Comparison of ENCODE assay signal across 9 mouse cellular contexts in the genomic region with DNA sequence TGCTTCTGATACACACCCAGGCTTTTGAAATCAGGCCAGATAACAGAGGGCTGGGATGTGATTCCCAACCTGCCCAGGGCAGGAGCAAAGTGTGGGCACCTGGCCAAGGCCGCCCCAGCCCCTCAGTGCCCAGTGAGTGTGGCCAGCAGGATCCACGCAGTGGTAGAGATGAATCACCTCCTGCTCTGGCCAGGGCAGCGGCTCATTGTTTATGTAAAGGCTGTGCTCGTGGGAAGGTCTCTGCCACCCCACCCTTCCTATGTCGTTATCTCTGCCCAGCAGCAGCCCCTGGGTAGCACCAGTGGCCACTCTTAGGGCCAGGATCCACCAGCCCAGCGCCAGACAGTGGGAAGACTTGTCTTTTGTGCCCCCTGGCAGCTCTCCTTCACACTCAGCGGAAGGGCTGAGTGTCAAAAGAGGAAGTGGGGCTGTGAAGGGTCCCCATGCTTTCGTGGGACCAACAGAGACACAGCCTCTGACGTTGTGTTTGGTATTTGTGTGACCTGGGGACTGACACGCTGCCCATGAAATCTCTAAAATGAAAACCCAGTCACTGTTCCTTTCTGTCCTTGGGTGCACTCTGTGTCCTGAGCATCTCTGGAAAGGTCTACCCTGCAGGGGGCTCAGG. TPM values are rescaled to one million over a fixed set of nuclear protein-coding genes. Genes with fewer than 3 reads are reported as not detected.
A peak's percentile ranks its signal among the peaks of the same experiment; 100 is the strongest.
DNase-seq lines count a peak whose midpoint lies in the region; ATAC-seq and TF ChIP-seq lines count a peak whose summit lies in the region.
"Had no signal": no experiment of that assay in that cellular context is flagged by ENCODE, and none has a peak within 500 bp of the region (broad histone marks: within the 10 kb centered on the region; RNA-seq: fewer than 3 reads in every experiment).

No protein-coding gene starts in this region.

- no peak overlapping the region for H3K4me3 ChIP-seq in G1E (ENCODE audit: low read depth, low read length)
- no peak overlapping the region for H3K4me3 ChIP-seq in heart, embryonic 12.5 days
- no peak overlapping the region for H3K4me3 ChIP-seq in lung, postnatal 0 days (ENCODE audit: low read depth, low read length)
- no peak overlapping the region for H3K4me3 ChIP-seq in left cerebral cortex, adult 2 months
- H3K4me3 ChIP-seq: forebrain, embryonic 12.5 days had no signal

- in situ Hi-C loops in Patski (cut with MboI; ENCODE audit: low pct_unique_long_range_greater_than_20kb): no loop called here

- H3K27me3 ChIP-seq in G1E (ENCODE audit: insufficient read depth, low read length): peaks cover 12% of the 10 kb centered on the region
- no peaks in the 10 kb centered on the region for H3K27me3 ChIP-seq in Patski
- H3K27me3 ChIP-seq in heart, embryonic 12.5 days (replicated peaks): no peaks in the 10 kb centered on the region
- H3K27me3 ChIP-seq in lung, postnatal 0 days (replicated peaks; ENCODE audit: insufficient read depth, low read length): no peaks in the 10 kb centered on the region
- H3K27me3 ChIP-seq: forebrain, embryonic 12.5 days had no signal

- peak; percentile 97 for TF ChIP-seq EP300 in lung, postnatal 0 days (IDR thresholded peaks at IDR 0.05)

- H3K4me1 ChIP-seq in G1E (ENCODE audit: insufficient read depth, low read depth, low read length): peaks cover 33% of the 10 kb centered on the region
- H3K4me1 ChIP-seq in heart, embryonic 12.5 days (replicated peaks): peaks cover 14% of the 10 kb centered on the region
- H3K4me1 ChIP-seq in lung, postnatal 0 days (ENCODE audit: insufficient read depth, low read depth, low read length): peaks cover 3% of the 10 kb centered on the region; the same call in 1 of the 2 replicates
- H3K4me1 ChIP-seq: forebrain, embryonic 12.5 days had no signal

- TF ChIP-seq CTCF in G1E (IDR thresholded peaks at IDR 0.05; ENCODE audit: low read depth, low read length): no peak
- TF ChIP-seq CTCF in Patski (IDR thresholded peaks at IDR 0.05): no peak
- TF ChIP-seq CTCF in lung, postnatal 0 days (IDR thresholded peaks at IDR 0.05): no peak
- no peak for TF ChIP-seq CTCF in left cerebral cortex, adult 2 months (IDR thresholded peaks at IDR 0.05)

- no peaks in the 10 kb centered on the region for H3K9me3 ChIP-seq in G1E (replicated peaks)
- H3K9me3 ChIP-seq in heart, embryonic 12.5 days (replicated peaks): peaks cover 7% of the 10 kb centered on the region; the same call in 1 of the 2 replicates
- no peaks in the 10 kb centered on the region for H3K9me3 ChIP-seq in lung, postnatal 0 days (ENCODE audit: low read length)
- H3K9me3 ChIP-seq: forebrain, embryonic 12.5 days had no signal

- ATAC-seq in G1E (ENCODE audit: extremely low read depth, insufficient number of reproducible peaks, low FRiP score, poor library complexity, severe bottlenecking): 0 out of 2 replicates have a peak, but pooled peaks have one; percentile 4
- peak; percentile 59 for ATAC-seq in Patski
- peak; percentile 80 for ATAC-seq in heart, embryonic 12.5 days (ENCODE audit: insufficient number of reproducible peaks, low FRiP score)
- ATAC-seq in lung, postnatal 0 days: peak; percentile 95
- no peak for ATAC-seq in frontal cortex, adult (ENCODE audit: low TSS enrichment)

- H3K27ac ChIP-seq in heart, embryonic 12.5 days (ENCODE audit: poor library complexity, severe bottlenecking): peak overlapping the region; percentile 67; the same call in 1 of the 2 replicates
- no peak overlapping the region for H3K27ac ChIP-seq in lung, postnatal 0 days (ENCODE audit: low read length)
- no peak overlapping the region for H3K27ac ChIP-seq in left cerebral cortex, adult 2 months
- H3K27ac ChIP-seq: forebrain, embryonic 12.5 days had no signal

- CTCF ChIA-PET in Patski (lab: Charles Lee): no interaction called here

- 71% methylated on average over 10 of the region's 10 CpGs for WGBS in heart, embryonic 12.5 days
- 56% methylated on average over 10 of the region's 10 CpGs for WGBS in lung, postnatal 0 days

- H3K36me3 ChIP-seq in G1E (replicated peaks): peaks cover 70% of the 10 kb centered on the region
- peaks cover 71% of the 10 kb centered on the region for H3K36me3 ChIP-seq in heart, embryonic 12.5 days
- H3K36me3 ChIP-seq in lung, postnatal 0 days (ENCODE audit: insufficient read depth, low read length): peaks cover 30% of the 10 kb centered on the region

- POLR2A ChIA-PET in Patski (lab: Charles Lee): interaction anchor here (0.7 kb wide), 1 partner anchor 258 kb away, joined by 3 read pairs; no protein-coding TSS in a partner anchor

- intact Hi-C loops in left cerebral cortex, adult 2 months (cut with DNase I): no loop called here

- no peak overlapping the region for H3K9ac ChIP-seq in heart, embryonic 12.5 days
- no peak overlapping the region for H3K9ac ChIP-seq in lung, postnatal 0 days (replicated peaks; ENCODE audit: low read depth)
- H3K9ac ChIP-seq: forebrain, embryonic 12.5 days had no signal

- DNase-seq in G1E (ENCODE audit: low spot score) (peak; percentile 43), Patski (ENCODE audit: low read depth, low spot score) (peak; percentile 73)
- DNase-seq in lung, postnatal 0 days (ENCODE audit: low spot score): peak; percentile 78
- DNase-seq in cerebellum, postnatal 4 days (ENCODE audit: low spot score in 2 of 2): no peak
- DNase-seq in left cerebral cortex, adult 2 months (ENCODE audit: extremely low spot score in 1 of 2, low spot score in 2 of 2): no peak

- no peak overlapping the region for H3K4me2 ChIP-seq in heart, embryonic 12.5 days
- no peak overlapping the region for H3K4me2 ChIP-seq in lung, postnatal 0 days (replicated peaks; ENCODE audit: low read depth, low read length)
- H3K4me2 ChIP-seq: forebrain, embryonic 12.5 days had no signal

RNA-seq across cellular contexts. Expression of a gene that starts 9.4 kb away (rescaled TPM):
- total RNA-seq in G1E (2014; fragmentation: Nextera tagmentation): not detected in 2 replicates
- total RNA-seq in G1E (2017): 0.05 and 0.06 TPM in 2 replicates
- polyA plus RNA-seq in G1E (2012): 0.13 and 0.17 TPM in 2 replicates
- polyA plus RNA-seq in Patski (2021): 0.06 TPM
- polyA plus RNA-seq in heart, embryonic 12.5 days (2016; fragmentation: Nextera tagmentation; extraction: Ambion mirVana): 2.0 and 2.7 TPM in 2 replicates
- polyA plus RNA-seq in lung, postnatal 0 days (2015; fragmentation: Nextera tagmentation; extraction: Ambion mirVana): 3.8 and 4.2 TPM in 2 replicates
- 1 to 10 TPM; 5.1 to 5.7 TPM for total RNA-seq in left cerebral cortex, adult 2 months (2021)

RNA-seq across cellular contexts. Expression of a gene that starts 31.8 kb away (rescaled TPM):
- total RNA-seq in G1E (2014; fragmentation: Nextera tagmentation): 17.4 and 24.9 TPM in 2 replicates
- 16.0 and 23.6 TPM in 2 replicates for total RNA-seq in G1E (2017)
- 17.3 and 17.4 TPM in 2 replicates for polyA plus RNA-seq in G1E (2012)
- 20.9 TPM for polyA plus RNA-seq in Patski (2021)
- 13.8 and 17.3 TPM in 2 replicates for polyA plus RNA-seq in heart, embryonic 12.5 days (2016; fragmentation: Nextera tagmentation; extraction: Ambion mirVana)
- polyA plus RNA-seq in lung, postnatal 0 days (2015; fragmentation: Nextera tagmentation; extraction: Ambion mirVana): 9.2 and 9.9 TPM in 2 replicates
- 10 to 100 TPM; 27.1 to 29.4 TPM for total RNA-seq in left cerebral cortex, adult 2 months (2021)

RNA-seq across cellular contexts. Expression of a gene that starts 32.0 kb away (rescaled TPM):
- 28.7 and 30.8 TPM in 2 replicates for total RNA-seq in G1E (2014; fragmentation: Nextera tagmentation)
- 110 and 131 TPM in 2 replicates for total RNA-seq in G1E (2017)
- polyA plus RNA-seq in G1E (2012): 23.4 and 27.8 TPM in 2 replicates
- 46.3 TPM for polyA plus RNA-seq in Patski (2021)
- 29.4 and 32.2 TPM in 2 replicates for polyA plus RNA-seq in heart, embryonic 12.5 days (2016; fragmentation: Nextera tagmentation; extraction: Ambion mirVana)
- polyA plus RNA-seq in lung, postnatal 0 days (2015; fragmentation: Nextera tagmentation; extraction: Ambion mirVana): 21.2 and 22.8 TPM in 2 replicates
- total RNA-seq in left cerebral cortex, adult 2 months (2021): 10 to 100 TPM; 46.7 to 50.1 TPM

RNA-seq across cellular contexts. Expression of a gene that starts 47.4 kb away (rescaled TPM):
- 15.4 and 22.0 TPM in 2 replicates for total RNA-seq in G1E (2014; fragmentation: Nextera tagmentation)
- total RNA-seq in G1E (2017): 54.5 and 69.9 TPM in 2 replicates
- 148 and 177 TPM in 2 replicates for polyA plus RNA-seq in G1E (2012)
- 100 TPM for polyA plus RNA-seq in Patski (2021)
- 151 and 152 TPM in 2 replicates for polyA plus RNA-seq in heart, embryonic 12.5 days (2016; fragmentation: Nextera tagmentation; extraction: Ambion mirVana)
- 91.0 and 95.6 TPM in 2 replicates for polyA plus RNA-seq in lung, postnatal 0 days (2015; fragmentation: Nextera tagmentation; extraction: Ambion mirVana)
- total RNA-seq in left cerebral cortex, adult 2 months (2021): 10 to 100 TPM; 13.3 to 13.9 TPM

RNA-seq across cellular contexts. Expression of a gene that starts 53.3 kb away (rescaled TPM):
- total RNA-seq in G1E (2014; fragmentation: Nextera tagmentation) (2.4 TPM in 1 of 2 replicates, not detected in the other), G1E (2017) (0.23 TPM in 1 of 2 replicates, not detected in the other)
- polyA plus RNA-seq in G1E (2012) (not detected in 2 replicates), Patski (2021) (0.53 TPM)
- polyA plus RNA-seq in heart, embryonic 12.5 days (2016; fragmentation: Nextera tagmentation; extraction: Ambion mirVana): 0.77 and 1.8 TPM in 2 replicates
- polyA plus RNA-seq in lung, postnatal 0 days (2015; fragmentation: Nextera tagmentation; extraction: Ambion mirVana): 58.1 and 61.5 TPM in 2 replicates
- not detected for total RNA-seq in left cerebral cortex, adult 2 months (2021)
- total RNA-seq: left cerebral cortex, postnatal 25 days had no signal

Comparison
In these comparisons a context has a peak if more than half of its experiments do, and no peak if none do; other contexts are left out.
1. DNase-seq: peak in G1E (single experiment), Patski (single experiment) and lung, postnatal 0 days (single experiment); none in cerebellum, postnatal 4 days (0 of 2) and left cerebral cortex, adult 2 months (0 of 2).